Mouse (Mus musculus) heart, adult 18-20 months (tissue): ENCODE measurements around the gene Apbb2. TPM values are rescaled to one million over a fixed set of nuclear protein-coding genes. Genes with fewer than 3 reads are reported as not detected.

Experiments
- DNase-seq, 2 experiments: peaks; one replicate each; pipeline ENCODE4 v3.0.0; 2021 to 2022; ENCODE audit warnings: mixed read lengths in 1 of 2
- total RNA-seq, 2 experiments: library from RNA; stranded (reverse); gene quantifications; 2 replicates each; pipeline ENCODE4 v1.2.3; 2021

Apbb2 gene
- total RNA-seq, 2 experiments from 2014 or later = 45.5 to 46.5 TPM

GRCm38 (mm10) chr5:66340356-66341102 is 278.1 kb downstream of the Apbb2 start:
- no peak for DNase-seq

- DNase-seq = no peak
These were observed 280.0 kb downstream of the Apbb2 start for GRCm38 (mm10) chr5:66338583-66338982.

GRCm38 (mm10) chr5:66337969-66338345 is 280.6 kb downstream of the Apbb2 start:
- DNase-seq = peak; percentile 79 to 81

- peak; percentile 64 to 65 for DNase-seq
These were observed 281.3 kb downstream of the Apbb2 start for GRCm38 (mm10) chr5:66337025-66337968.

- no peak for DNase-seq
These were observed 287.8 kb downstream of the Apbb2 start for GRCm38 (mm10) chr5:66330806-66331205.

GRCm38 (mm10) chr5:66328766-66329165 is 289.8 kb downstream of the Apbb2 start:
- DNase-seq = no peak

GRCm38 (mm10) chr5:66327949-66328726 is 290.4 kb downstream of the Apbb2 start:
- no peak for DNase-seq

GRCm38 (mm10) chr5:66326395-66326794 is 292.2 kb downstream of the Apbb2 start:
- no peak for DNase-seq

GRCm38 (mm10) chr5:66323603-66324002 is 295.0 kb downstream of the Apbb2 start:
- DNase-seq = peak; percentile 60 to 81

- peak in 1 of 2 experiments; percentile 42 for DNase-seq
These were observed 295.5 kb downstream of the Apbb2 start for GRCm38 (mm10) chr5:66323131-66323530.

- no peak for DNase-seq
These were observed 298.7 kb downstream of the Apbb2 start for GRCm38 (mm10) chr5:66319827-66320404.

GRCm38 (mm10) chr5:66319341-66319740 is 299.2 kb downstream of the Apbb2 start:
- peak; percentile 33 to 73 for DNase-seq

GRCm38 (mm10) chr5:66315791-66316190 is 302.8 kb downstream of the Apbb2 start:
- DNase-seq = no peak

GRCm38 (mm10) chr5:66310806-66311205 is 307.8 kb downstream of the Apbb2 start:
- no peak for DNase-seq

GRCm38 (mm10) chr5:66310328-66310727 is 308.3 kb downstream of the Apbb2 start:
- no peak for DNase-seq

- no peak for DNase-seq
These were observed 313.1 kb downstream of the Apbb2 start for GRCm38 (mm10) chr5:66305511-66305910.

GRCm38 (mm10) chr5:66304300-66305067 is 314.1 kb downstream of the Apbb2 start:
- DNase-seq = no peak

- DNase-seq = no peak
These were observed 315.7 kb downstream of the Apbb2 start for GRCm38 (mm10) chr5:66302873-66303272.

GRCm38 (mm10) chr5:66302085-66302815 is 316.3 kb downstream of the Apbb2 start:
- DNase-seq = no peak

- no peak for DNase-seq
These were observed 318.0 kb downstream of the Apbb2 start for GRCm38 (mm10) chr5:66300576-66300975.
